Mouse (Mus musculus): ENCODE measurements around the gene Pkn1. TPM values are rescaled to one million over a fixed set of nuclear protein-coding genes. Genes with fewer than 3 reads are reported as not detected.

The Pkn1 gene
- total RNA-seq (2015) (53.3 and 55.4 TPM in 2 replicates), total RNA-seq (2017) (103 and 110 TPM in 2 replicates)

DNA sequence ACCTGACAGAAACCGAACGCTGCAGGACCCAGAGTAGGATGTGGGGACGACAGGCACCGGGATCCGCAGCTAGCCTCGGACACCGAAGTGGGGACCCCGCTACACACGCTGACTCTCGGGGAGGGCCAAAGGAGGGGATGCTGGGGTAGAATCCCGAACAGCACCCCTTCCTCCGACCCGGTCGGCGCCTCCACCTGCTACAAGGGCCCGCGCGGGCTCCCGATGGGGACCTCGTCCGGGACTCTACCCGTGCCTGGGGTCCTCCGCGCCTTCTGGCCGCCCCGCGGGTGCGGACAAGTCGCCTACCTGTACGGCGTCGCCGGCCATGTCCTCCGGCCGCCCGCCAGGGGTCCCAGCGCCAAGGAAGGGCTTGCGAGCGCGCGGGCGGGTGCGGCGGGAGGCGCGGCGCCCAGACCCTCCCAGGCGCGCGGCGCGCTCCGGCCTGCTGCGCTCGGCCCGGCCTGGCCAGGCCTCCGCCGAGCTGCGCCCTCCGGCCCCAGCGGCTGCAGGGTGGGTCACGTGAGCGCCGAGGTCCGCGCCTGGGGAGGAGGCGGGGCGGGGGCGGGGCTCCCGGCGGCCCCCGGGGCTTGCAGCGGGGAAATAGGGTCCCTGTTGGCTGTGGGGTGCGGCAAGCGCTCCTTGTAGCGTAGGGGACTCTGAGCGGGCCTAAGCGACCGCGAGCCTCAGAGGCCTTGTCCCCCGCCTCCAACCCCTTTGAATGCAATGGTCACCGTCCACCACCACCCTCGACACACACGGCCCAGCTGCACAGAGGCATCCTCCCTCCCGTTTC lies at the start of gene Pkn1:
Gene Pkn1, minus strand, starts transcription at position 519 of the 793 bp plus-strand sequence.
- ATAC-seq (ENCODE audit: poor library complexity, severe bottlenecking): peak; percentile 57

DNA sequence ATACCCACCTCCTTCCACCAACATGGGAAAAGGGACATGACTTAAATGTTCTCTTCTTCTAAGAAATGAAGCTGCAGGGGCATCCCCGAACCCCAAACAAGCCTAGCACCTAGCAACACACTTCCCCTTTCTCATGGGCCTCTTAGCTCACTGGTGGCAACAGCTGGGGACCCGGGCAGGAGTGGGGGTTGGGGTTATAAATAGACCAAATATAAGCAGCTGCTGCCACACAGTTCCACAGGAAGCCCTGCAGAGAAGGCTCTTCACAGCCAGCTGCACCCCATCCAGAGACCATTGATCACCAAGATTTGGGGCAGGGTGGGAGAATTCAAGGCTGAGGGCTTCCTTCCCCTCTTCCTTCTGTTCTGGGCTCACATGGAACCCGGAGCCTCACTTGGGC lies 49.7 kb upstream of the Pkn1 start:
- peak; percentile 86 for ATAC-seq (ENCODE audit: poor library complexity, severe bottlenecking)

GRCm38 (mm10) chr8:83747661-83748346 lies 48.8 kb upstream of the Pkn1 start:
- peak; percentile 67 for ATAC-seq (ENCODE audit: poor library complexity, severe bottlenecking)

GRCm38 (mm10) chr8:83744070-83744469 lies 45.1 kb upstream of the Pkn1 start:
- no peak for ATAC-seq (ENCODE audit: poor library complexity, severe bottlenecking)

DNA sequence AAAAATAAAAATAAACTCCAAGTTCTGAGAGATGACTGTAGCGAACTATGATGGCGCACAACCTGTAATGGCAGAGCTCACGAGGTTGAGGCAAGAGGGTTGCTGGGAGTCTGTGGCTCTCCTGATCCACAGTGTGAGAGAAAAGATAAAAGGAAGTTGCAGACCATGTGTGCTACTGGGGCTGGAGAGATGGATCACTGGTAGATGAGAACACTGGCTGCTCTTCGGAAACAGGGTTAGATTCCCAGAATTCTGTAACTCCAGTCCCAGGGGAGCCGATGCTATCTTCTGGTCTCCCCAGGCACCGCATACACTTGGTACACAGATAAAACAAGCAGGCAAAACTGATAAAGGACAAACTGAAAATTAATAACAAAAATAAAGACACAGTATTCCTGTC lies 44.0 kb upstream of the Pkn1 start:
- no peak for ATAC-seq (ENCODE audit: poor library complexity, severe bottlenecking)

- ATAC-seq (ENCODE audit: poor library complexity, severe bottlenecking): peak; percentile 64
Measured at GRCm38 (mm10) chr8:83741849-83742655, 43.1 kb upstream of the Pkn1 start.

GRCm38 (mm10) chr8:83740976-83741741 lies 42.2 kb upstream of the Pkn1 start, which contains the start of gene Adgre5:
Adgre5 (minus strand) TSS chr8:83741326.
- peak; percentile 38 for ATAC-seq (ENCODE audit: poor library complexity, severe bottlenecking)

GRCm38 (mm10) chr8:83740586-83740975 lies 41.6 kb upstream of the Pkn1 start:
- no peak for ATAC-seq (ENCODE audit: poor library complexity, severe bottlenecking)

DNA sequence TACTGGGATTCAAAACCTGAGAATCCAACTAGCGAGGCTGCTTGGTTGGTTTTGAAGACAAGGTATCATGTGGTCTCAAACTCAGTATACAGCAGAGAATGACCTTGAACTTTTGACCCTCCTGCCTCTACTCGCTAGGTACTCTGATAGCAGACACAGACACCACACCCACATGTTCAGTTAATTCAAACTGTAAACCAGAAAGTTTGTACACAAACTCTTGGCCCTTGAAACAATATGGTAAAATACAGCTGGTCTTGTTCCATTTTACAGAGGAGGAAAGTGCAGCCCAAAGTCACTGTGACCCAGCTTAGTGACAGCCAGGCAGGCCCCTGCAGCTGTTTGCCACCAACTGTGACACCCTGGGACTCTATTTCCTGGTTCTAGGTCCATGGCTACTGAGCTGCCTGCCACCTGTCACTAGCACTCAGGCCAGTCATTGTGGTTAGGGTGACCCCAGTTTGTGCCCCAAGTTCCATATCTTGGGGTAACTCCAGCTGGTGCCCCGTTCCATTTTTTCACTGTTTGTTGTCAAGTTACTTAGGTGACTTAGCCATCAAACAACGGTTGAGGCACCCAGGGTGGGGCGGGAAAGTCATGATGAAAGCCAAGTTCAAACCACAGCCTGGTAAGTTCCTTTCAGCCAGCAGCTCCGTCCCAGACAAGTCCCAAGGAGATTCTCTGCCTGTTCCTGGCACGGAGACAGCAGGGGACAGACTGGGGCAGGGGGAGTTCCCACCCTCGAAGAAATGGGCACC lies 40.9 kb upstream of the Pkn1 start:
- ATAC-seq (ENCODE audit: poor library complexity, severe bottlenecking): peak; percentile 51

DNA sequence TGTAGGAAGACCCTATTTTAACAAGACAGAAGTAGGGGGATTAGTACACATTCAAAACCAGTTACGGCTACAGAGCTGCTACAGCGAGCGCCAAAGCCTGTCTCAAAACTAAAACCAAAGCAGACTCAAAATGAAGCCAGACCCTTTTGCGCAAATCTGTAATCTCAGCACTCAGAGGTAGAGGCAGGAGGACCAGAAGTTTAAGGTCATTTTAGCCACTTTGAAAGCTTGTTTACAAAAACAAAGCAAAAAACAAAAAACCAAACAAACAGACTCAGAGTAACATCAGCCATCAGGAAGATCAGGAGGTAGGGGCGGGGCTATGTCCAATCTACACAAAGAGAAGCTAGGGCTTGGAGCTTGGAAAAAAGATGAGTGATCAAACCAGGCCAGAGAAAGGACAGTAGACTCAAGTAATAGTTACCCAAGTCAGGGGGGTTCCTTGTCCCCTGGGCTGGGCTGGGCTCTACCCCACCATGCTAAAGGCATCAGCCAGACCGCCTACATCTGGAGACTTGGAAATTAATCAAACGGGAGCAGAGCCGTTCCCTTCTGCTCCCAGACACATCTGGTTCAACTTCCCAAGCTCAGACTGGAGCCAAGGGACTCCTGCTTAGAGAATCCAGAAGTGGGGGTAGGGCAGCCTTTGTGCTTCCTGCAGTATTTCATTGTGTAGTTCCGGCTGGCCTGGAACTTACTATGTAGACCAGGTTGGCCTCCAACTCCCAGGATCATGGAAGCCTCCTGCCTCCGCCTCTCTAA lies 40.2 kb upstream of the Pkn1 start:
- ATAC-seq (ENCODE audit: poor library complexity, severe bottlenecking): no peak

DNA sequence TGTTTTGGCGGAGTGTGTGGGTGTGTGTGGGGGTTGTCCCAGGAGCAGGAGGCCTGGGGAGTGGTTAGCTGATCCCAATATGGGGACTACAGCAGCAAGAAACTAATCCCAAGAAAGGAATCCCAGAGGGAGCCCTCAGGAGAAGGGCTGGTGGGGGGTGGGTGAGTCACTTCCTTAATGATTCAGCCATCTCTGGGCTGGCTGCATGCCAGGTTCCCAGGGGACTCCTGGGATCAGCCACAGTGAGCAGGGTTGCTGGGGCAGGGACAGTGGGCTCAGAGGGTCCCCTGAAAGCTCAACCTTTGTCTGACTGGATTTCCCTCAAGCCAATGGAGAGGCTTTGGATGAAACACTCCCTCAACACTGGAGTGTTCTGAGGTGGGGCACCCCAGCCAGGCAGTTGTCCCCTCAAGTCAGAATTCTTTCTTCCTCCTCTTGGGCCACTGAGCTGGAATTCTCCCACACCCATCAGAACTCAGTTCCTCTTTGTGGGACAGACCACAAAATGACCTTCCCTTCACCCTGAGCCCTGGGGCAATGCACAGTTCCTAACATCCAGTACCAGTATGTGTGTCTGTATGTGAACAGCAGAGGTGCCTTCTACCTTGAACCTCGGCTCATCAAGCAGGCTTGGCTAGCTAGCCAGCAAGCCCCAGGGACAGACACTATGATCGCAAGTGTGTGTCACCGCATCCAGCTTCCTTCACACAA lies 39.0 kb upstream of the Pkn1 start:
- peak; percentile 39 for ATAC-seq (ENCODE audit: poor library complexity, severe bottlenecking)

- ATAC-seq (ENCODE audit: poor library complexity, severe bottlenecking): no peak
Measured at GRCm38 (mm10) chr8:83737346-83737745, 38.4 kb upstream of the Pkn1 start.

DNA sequence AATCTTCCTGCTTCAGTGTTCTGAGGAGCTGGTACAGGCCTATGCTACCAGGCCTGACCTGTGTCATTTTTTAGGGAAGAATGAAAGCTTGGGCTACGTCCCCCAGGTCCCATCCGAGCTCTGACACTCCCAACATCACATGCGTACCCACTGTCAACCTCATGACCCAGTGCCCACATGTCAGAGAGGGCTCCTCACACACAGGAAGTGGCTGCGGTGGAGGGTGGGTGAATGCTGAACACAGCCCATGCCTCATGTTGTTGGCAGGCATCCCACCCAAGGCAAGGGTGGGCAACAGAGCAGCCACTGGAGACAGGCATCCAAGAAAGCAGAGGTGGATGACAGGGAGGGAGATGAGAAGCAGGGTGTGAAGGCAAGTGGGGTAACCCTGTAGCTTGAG lies 37.7 kb upstream of the Pkn1 start:
- peak; percentile 10; the same call in 1 of the 2 replicates for ATAC-seq (ENCODE audit: poor library complexity, severe bottlenecking)

GRCm38 (mm10) chr8:83732919-83733318 lies 33.9 kb upstream of the Pkn1 start:
- ATAC-seq (ENCODE audit: poor library complexity, severe bottlenecking): no peak

DNA sequence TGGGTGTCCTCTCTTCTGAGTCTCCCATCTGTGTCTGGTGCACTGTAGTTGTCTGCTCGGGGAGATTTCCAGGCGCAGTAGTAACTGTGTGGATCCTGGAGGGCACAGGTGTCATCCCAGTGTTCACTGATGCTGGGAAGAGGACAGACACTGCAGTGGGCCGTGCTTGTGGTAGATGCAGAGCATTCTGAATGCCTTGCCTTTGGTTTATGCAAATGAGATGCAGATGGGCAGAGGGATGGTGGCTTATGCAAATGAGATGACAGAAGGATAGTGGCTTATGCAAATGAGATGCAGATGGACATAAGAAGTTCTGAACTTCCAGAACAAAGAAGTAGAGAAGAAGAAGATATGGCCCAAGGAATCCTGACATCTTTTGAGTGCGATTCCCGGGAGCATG lies 32.9 kb upstream of the Pkn1 start:
- ATAC-seq (ENCODE audit: poor library complexity, severe bottlenecking): no peak

DNA sequence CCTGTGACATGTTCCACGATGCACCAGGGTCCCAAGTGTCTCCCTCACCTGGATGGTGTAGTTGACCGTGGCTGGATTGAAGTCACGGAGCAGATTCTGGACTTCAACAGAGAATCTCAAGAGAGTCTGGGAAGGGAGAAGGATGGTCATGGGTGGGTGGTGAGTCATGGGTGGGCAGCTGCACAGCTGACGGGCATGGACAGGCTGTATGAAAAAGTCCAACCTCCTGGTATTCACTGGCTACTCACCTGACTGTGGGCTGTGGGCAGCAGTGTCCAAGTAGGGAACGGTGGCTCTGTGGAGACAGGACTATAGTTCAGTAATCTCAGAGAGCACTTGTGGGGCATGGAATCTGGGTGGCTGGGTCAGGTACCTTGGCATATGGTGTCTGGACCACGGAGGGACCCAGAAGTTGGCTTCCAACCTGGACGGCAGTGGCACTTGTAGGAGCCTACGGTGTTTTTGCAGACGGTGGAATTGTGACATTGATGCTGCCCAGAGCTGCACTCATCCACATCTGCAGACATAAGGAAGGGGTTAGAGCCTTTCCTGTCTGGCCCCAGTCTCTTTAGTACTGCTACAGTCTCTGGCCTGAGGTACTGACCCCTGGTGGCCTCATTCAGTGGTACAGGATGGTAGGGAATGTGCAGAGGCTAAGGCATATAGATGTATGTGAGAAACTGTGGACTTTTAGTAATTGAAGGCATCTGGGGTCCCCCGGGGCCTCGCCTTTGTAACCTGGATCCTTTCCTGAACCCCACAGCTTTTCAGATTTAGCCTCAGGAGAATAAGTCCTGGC lies 30.2 kb upstream of the Pkn1 start:
- ATAC-seq (ENCODE audit: poor library complexity, severe bottlenecking): peak; percentile 48

- no peak for ATAC-seq (ENCODE audit: poor library complexity, severe bottlenecking)
Measured at GRCm38 (mm10) chr8:83725521-83726102, 26.6 kb upstream of the Pkn1 start.
